Mouse (Mus musculus) ES-E14 (cell line): ENCODE results near the gene Nat8f5. TPM values are rescaled to one million over a fixed set of nuclear protein-coding genes. Genes with fewer than 3 reads are reported as not detected.

Experiments
- DNase-seq: peaks from one replicate; pipeline ENCODE4 v3.0.0-alpha.2; 2013; ENCODE audit warnings: low read depth, low spot score
- H3K27ac ChIP-seq: 2 replicates; pipeline ENCODE4 v1.5.1; 2012; ENCODE audit warnings: low read depth, mild to moderate bottlenecking, low read length, moderate library complexity, mixed read lengths; ENCODE audit not compliant: poor library complexity, insufficient read depth, severe bottlenecking
- H3K36me3 ChIP-seq: 2 replicates; pipeline ENCODE4 v1.6.1; 2012; ENCODE audit warnings: mild to moderate bottlenecking, low read length, moderate library complexity, mixed read lengths; ENCODE audit not compliant: control insufficient read depth, poor library complexity, insufficient read depth, severe bottlenecking
- H3K4me1 ChIP-seq, 2 experiments: fragments of 150-350 bp in 1 of 2; sonication (generic) in 1 of 2; 2 replicates each; pipeline ENCODE4 v1.6.1; 2012; ENCODE audit warnings: low read length in 2 of 2, mild to moderate bottlenecking in 1 of 2, mixed read lengths in 1 of 2; ENCODE audit not compliant: control insufficient read depth in 2 of 2, insufficient read depth in 2 of 2, poor library complexity in 1 of 2
- H3K4me3 ChIP-seq, 2 experiments: fragments of 150-350 bp in 1 of 2; sonication (generic) in 1 of 2; 2 replicates each; pipeline ENCODE4 v1.5.1; 2012; ENCODE audit warnings: low read length in 2 of 2, low read depth in 1 of 2, mild to moderate bottlenecking in 1 of 2, mixed read lengths in 1 of 2; ENCODE audit not compliant: insufficient read depth in 1 of 2, poor library complexity in 1 of 2, severe bottlenecking in 1 of 2
- H3K9ac ChIP-seq: 2 replicates; pipeline ENCODE4 v1.6.1; 2012; ENCODE audit warnings: low read depth, mild to moderate bottlenecking, low read length, mixed read lengths; ENCODE audit not compliant: poor library complexity, insufficient read depth, severe bottlenecking
- H3K9me3 ChIP-seq: fragments of 150-350 bp; sonication (generic); 2 replicates; pipeline ENCODE4 v1.6.1; 2012; ENCODE audit warnings: low read depth, mild to moderate bottlenecking, low read length; ENCODE audit not compliant: control insufficient read depth, insufficient read depth
- CHD2 ChIP-seq: IDR thresholded peaks from 2 replicates; pipeline ENCODE4 v1.6.1; 2014; ENCODE audit warnings: mild to moderate bottlenecking, low read depth, low read length, inconsistent platforms
- HCFC1 ChIP-seq: IDR thresholded peaks from 2 replicates; pipeline ENCODE4 v1.6.1; 2012; ENCODE audit warnings: low read length, inconsistent platforms, borderline replicate concordance; ENCODE audit not compliant: insufficient read depth
- MAFK ChIP-seq: IDR thresholded peaks from 2 replicates; pipeline ENCODE4 v1.6.1; 2014; ENCODE audit warnings: mild to moderate bottlenecking, low read depth, low read length, inconsistent platforms; ENCODE audit not compliant: insufficient read depth
- ZC3H11A ChIP-seq: IDR thresholded peaks from 2 replicates; pipeline ENCODE4 v1.6.1; 2012; ENCODE audit warnings: low read depth, mild to moderate bottlenecking, inconsistent platforms, low read length, borderline replicate concordance
- ZNF384 ChIP-seq: IDR thresholded peaks from 2 replicates; pipeline ENCODE4 v1.6.1; 2012; ENCODE audit warnings: low read depth, low read length, inconsistent platforms
- in situ Hi-C, 2 experiments: fragments of 600-800 bp; cut with MboI; formaldehyde crosslinking; loops; one replicate each; pipeline ENCODE4 v1.15.1; 2025; ENCODE audit warnings: low sequenced_read_pairs in 2 of 2, inconsistent platforms in 1 of 2; ENCODE audit not compliant: unreplicated experiment in 2 of 2
- total RNA-seq: library from RNA; depleted of rRNA; stranded (reverse); fragments of 300-350 nt; gene quantifications from 2 replicates; pipeline ENCODE4 v1.2.3, GENCODE M21; 2012

Nat8f5 gene
- total RNA-seq, 1 experiment = not detected

GRCm38 (mm10) chr6:85863840-85864239 lies 43.1 kb upstream of the Nat8f5 start:
- Histone ChIP-seq H3K9ac (no peak overlapping the region), H3K27ac (no peak overlapping the region), H3K36me3 (no peaks in the 10 kb centered on the region), H3K4me3 (no peak overlapping the region), H3K9me3 (peaks cover 2% of the 10 kb centered on the region; the same call in 1 of the 2 replicates), H3K4me1 (peaks cover 0 to 2% of the 10 kb centered on the region in 2 experiments; a peak in 1 of 4 replicates)
- in situ Hi-C loops = no loop called here
- TF ChIP-seq HCFC1 (no peak), MAFK (no peak), ZNF384 (no peak)
- no peak for DNase-seq

GRCm38 (mm10) chr6:85863136-85863535 lies 42.4 kb upstream of the Nat8f5 start:
- H3K4me1 ChIP-seq = peaks cover 0 to 2% of the 10 kb centered on the region in 2 experiments; a peak in 1 of 4 replicates
- H3K36me3 ChIP-seq = no peaks in the 10 kb centered on the region
- no peak overlapping the region for H3K4me3 ChIP-seq
- H3K27ac ChIP-seq = no peak overlapping the region
- TF ChIP-seq ZNF384 (no peak), ZC3H11A (no peak), HCFC1 (no peak), CHD2 (no peak), MAFK (no peak)
- DNase-seq = no peak
- H3K9me3 ChIP-seq = no peaks in the 10 kb centered on the region
- no peak overlapping the region for H3K9ac ChIP-seq
- in situ Hi-C loops = no loop called here

- in situ Hi-C loops = no loop called here
- TF ChIP-seq MAFK (no peak), ZNF384 (no peak), HCFC1 (no peak), CHD2 (no peak), ZC3H11A (no peak)
- Histone ChIP-seq H3K9me3 (no peaks in the 10 kb centered on the region), H3K36me3 (no peaks in the 10 kb centered on the region), H3K4me1 (peaks cover 0 to 2% of the 10 kb centered on the region in 2 experiments; a peak in 1 of 4 replicates), H3K4me3 (no peak overlapping the region), H3K27ac (no peak overlapping the region), H3K9ac (no peak overlapping the region)
- DNase-seq = no peak
These were observed 41.8 kb upstream of the Nat8f5 start for GRCm38 (mm10) chr6:85862565-85862964.

GRCm38 (mm10) chr6:85861247-85861646 lies 40.5 kb upstream of the Nat8f5 start:
- Histone ChIP-seq H3K27ac (no peak overlapping the region), H3K9me3 (no peaks in the 10 kb centered on the region), H3K9ac (no peak overlapping the region), H3K4me3 (no peak overlapping the region), H3K4me1 (peaks cover 0 to 2% of the 10 kb centered on the region in 2 experiments; a peak in 1 of 4 replicates), H3K36me3 (no peaks in the 10 kb centered on the region)
- TF ChIP-seq CHD2 (no peak), ZC3H11A (no peak)
- in situ Hi-C loops = no loop called here
- no peak for DNase-seq

- H3K27ac ChIP-seq = no peak overlapping the region
These were observed 35.5 kb upstream of the Nat8f5 start for GRCm38 (mm10) chr6:85856194-85856678.

More at GRCm38 (mm10) chr6:85856194-85856678, 35.5 kb upstream of the Nat8f5 start:
- H3K4me3 ChIP-seq = no peak overlapping the region
- no peaks in the 10 kb centered on the region for H3K9me3 ChIP-seq
- H3K36me3 ChIP-seq = no peaks in the 10 kb centered on the region
- H3K4me1 ChIP-seq = no peaks in the 10 kb centered on the region
- H3K9ac ChIP-seq = no peak overlapping the region
- TF ChIP-seq MAFK = no peak
- no peak for TF ChIP-seq ZNF384
- TF ChIP-seq HCFC1 = no peak
- no peak for TF ChIP-seq CHD2
- TF ChIP-seq ZC3H11A = no peak
- no peak for DNase-seq
- in situ Hi-C loops = no loop called here
